Mouse (Mus musculus): ENCODE measurements around the gene Galnt18.

The Galnt18 gene

DNA sequence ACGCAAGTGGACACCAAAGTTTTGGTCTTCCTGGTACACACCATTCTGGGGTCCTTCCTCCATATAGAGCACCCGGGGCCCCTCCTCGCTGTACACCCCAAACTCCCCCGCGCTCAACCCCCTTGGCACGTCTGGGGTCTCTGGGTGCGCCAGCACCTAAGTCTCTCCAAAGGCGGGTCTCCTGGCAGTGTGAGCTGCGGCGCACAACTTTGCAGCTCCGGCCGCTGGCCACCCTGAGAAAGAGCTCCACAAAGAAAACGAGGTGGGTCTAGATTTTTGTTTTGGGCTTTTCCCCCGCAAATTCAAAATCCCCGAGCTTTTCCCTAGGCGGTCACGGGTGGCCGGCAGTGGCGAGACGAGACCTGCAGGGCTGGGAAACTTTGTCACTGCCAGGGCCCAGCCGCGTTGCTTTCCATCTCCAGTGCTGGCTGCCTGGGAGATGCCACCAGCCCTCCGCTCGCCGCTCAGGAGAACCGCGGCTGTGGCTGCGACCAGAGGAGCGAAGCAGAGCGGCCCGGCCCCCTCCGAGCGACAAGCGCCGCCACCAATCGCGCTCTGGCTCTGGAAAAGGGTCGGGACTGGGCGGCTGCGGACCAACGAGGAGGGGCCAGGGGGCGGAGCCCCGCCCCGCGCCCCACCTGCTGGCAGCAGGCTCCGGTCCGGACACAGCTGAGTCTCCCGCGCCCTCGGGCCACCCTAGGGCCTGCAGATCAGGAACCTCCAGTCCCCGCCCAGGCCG lies at the start of gene Galnt18:
Galnt18 (minus strand) TSS at position 474 of the 739 bp plus-strand sequence.
- peak; percentile 98 for DNase-seq

DNA sequence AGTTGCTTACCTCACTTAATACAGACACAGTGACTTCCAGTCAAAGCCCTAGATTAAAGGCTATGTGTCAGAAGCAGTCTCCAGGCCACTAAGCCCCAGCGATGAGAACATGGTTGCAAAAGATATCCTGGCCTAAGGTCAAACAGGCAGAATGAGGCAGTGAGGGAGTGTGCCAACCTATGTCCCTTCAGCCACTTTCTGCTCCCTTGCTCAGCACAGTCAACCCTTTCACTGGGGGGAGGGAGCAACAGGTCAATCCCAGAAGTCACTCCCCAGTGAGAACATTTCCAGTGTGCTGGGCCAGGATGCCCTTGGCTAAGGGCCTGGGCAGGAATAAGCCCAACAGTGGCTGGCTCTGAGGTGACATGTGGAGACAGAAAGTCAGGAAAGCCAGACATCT lies 47.6 kb upstream of the Galnt18 start:
- no peak for DNase-seq

DNA sequence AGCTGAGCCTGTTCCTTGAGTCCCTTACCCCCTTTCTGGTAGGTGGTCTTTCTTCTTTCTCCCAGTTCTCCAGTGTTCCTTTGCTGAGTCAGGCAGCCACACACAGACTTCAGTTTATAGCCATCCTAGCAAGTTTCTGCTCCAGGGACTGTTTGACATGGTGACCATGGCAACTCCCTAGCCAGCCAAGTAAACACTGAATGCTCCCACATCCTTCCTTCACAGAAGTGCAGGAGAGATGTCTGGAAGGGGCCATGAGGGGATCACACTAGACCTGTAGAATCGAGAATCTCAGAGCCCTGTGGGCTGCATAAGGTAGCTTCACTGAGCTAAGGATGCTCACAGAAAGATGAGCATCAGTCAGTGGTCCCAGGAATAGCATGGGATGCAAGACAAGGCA lies 33.3 kb upstream of the Galnt18 start:
- peak; percentile 10 for DNase-seq

DNA sequence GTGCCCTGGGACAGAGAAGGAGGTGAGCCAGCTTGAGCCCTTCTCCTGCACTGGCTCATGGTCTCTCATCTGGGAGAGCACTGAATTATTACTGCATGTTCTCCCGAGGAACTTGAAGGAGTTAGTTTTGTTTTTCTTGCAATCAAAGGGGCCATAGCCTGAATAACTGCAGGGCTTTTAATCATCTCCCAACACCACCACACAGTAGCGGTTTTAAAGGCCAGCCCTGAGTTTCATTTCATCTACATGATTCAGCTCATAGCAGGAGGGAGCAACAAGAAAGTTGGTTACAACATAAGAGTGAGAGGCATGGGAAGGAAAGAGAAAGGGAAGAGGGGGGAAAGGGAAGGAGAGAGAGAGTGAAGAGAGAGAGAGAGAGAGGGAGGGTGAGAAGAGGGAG lies 31.3 kb upstream of the Galnt18 start:
- no peak for DNase-seq

DNA sequence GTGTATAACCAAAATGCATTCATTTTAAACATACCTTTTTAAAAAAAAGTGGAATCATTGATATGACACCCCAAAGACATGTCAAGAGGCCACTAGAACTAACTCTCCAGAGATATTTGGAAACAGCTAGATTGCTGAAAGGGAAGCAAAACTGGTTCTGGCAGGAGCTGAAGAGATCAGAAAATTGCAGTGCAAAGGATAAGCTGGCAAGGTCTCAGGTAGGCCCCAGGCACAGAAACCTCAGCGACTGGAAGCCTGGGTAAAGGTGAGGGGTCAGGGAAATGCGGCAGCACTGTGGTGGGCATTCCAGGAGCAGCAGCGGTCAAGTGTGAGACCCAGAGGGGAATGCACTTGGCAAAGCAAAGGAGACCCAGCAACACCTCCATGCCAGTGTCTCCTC lies 30.0 kb upstream of the Galnt18 start:
- DNase-seq = no peak

DNA sequence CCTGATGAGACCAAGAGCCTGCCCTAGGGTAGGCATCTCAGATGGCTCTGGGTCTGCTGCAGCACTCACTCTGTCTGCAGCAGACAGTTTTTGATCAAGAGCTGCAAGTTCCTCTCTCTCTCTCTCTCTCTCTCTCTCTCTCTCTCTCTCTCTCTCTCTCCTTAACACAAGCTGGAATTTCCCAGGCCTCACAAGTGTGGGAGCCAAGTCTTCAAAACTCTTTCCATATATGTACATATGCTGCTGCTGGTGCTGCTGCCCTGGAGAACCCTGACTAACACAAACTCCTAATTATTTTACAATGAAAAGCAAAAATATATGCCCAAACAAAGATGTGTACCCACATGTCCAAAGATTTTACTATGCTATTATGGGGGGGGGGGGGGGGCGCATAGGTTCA lies 26.3 kb upstream of the Galnt18 start:
- DNase-seq = no peak

DNA sequence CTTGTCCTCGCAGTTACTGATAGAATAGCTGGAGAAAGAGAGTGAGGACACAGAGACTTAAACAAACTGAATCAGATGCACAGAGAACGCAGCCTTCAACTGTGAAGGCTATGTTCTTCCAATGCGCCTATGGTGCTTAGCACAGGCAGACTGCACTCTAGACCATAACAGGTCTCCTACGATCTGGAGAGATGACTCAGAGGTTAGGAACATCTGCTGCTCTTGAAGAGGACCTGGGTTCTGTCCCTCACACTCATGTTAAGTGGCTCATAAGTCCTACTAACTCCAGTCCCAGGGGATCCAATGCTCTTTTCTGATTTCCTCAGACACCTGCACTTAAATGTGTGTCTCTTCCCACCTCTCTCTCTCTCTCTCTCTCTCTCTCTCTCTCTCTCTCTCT lies 24.9 kb upstream of the Galnt18 start:
- DNase-seq = no peak

DNA sequence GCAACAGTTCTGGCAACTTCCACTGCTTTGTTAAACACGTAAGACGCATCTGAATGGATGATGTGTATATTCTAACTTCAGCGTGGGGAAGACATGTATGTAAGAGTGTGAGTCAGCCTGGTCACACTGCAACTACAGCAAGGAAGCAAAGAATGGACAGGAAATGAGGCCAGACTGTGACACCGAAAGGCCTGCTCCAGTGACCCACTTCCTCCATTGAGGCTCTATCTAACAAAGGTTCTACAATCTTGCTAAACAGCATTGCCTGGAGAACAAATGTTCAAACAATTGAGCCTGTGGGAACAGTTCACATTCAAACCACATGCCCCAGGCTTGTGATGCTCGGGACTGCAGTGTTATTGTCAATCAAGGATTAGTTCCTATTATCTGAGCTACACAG lies 21.0 kb upstream of the Galnt18 start:
- DNase-seq = no peak

DNA sequence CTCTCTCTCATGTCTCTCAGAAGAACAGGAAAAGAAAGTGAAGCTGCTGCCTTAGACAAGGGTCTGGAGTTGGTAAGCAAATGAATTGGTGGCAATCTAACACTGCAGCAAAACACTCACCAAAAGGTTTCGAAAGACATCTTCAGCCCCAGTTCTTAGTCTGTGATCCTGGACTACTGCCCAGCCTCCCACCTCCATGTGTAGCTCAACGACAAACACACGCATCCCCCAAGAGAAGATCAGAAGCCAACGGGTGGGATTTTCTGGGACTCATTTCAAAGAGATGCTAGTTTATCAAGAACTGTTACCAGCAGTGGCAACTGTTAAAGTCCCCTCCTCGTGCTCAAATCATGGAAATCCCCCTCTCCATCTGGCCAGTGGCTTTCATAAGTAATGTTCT lies 20.3 kb upstream of the Galnt18 start:
- no peak for DNase-seq

DNA sequence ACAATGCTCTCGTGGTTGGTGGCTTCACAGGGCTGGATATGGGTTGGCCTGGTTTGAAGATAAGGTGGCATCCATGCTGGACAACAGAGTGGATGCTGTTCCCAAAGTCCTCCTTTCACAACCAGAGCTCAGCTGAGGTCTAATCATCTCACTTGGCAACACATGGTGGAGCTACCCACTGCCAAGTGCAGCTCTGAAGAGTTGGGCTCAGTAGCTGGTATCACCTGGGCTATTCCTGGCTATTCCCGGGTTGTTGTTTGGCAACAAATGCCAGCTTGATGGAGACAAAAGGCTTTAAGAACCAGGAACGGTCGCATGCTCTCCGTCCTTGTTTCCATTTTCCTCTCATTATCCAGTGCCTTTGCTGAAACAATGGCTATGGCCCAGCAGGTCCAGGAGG lies 19.2 kb upstream of the Galnt18 start:
- no peak for DNase-seq

DNA sequence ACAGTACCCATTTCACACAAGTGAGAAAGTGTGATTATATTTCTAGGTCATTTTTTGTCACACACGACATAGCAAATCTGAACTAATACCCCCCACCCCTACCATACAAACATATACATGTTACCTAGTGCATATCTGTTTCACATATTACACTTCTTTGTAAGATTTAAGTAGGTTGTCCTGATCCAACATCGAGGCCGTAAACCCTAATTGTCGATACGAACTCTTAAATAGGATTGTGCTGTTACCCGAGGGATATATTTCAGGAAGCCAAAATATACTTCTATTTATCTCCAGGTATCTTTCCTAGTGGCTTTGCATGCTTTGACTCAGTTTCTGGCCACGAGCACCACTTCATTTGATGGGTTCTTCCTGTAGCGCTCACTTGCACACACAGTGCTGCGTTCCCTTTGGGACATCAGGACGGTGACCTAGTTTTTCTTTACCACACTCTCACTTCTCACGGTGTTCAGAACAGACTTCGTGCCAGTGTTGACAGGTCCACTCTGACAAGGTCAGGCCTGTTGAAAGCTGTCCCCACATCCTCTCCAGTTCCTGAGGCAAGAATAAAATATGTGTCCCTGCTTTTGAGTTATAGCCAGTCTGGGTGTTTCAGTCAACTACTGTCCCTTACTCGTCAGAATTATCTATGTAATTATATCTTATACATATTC lies 17.7 kb upstream of the Galnt18 start:
- no peak for DNase-seq

DNA sequence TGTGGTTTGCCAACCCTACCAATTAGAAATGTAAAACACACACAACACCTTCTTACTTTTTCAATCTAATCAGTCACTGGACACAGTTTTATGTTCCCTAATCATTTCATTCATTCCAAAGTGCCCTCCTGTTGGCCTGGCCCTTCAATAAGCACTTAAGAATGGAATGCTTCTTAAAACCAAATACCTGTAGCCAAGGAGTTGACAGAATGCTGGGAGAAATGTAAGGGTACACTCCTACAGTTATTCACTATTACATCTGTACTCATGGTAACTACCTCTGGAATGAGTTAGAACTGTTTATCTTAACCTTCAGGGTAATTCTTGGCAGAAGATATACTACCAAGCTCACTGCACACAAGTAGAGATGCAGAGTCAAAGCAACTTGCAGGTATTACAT lies 15.3 kb upstream of the Galnt18 start:
- no peak for DNase-seq

DNA sequence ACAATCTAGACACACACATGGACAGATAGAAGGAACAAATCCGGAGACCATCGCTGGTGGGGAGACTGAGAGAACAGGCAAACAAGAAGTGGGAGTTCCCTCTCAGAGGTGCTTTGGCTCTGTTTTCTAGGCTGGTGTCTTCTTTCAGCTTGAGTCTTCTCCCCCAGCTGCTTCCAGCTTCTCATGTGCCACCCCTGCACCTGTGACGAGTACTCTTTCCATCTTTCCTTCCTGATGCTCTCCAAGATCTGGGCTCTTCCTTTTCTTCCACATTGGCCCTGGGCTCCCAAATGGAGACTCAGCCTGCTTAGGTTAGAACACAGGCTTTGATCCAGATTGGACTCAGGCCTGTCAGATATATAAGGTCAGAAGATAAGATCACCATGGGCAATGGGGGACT lies 12.4 kb upstream of the Galnt18 start:
- DNase-seq = no peak

DNA sequence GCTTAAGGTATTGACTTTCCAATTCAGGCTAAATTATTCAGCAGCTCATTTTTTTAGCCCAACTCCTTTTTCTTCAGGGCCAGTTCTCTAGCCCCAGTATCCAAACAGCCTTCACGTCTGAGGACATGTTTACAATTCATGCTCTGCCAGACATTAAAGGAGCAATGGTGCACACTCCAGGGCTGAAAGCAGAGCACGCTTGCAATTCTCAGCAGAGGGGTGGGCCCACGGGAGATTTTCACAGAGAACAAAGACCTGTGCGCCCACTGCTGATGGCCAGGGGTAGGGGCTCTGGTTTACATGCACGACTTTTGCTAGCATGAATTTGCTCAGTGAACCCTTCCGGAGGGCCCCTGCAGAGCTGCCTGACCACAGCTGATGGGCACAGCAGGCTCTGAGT lies 11.6 kb upstream of the Galnt18 start:
- DNase-seq = no peak

DNA sequence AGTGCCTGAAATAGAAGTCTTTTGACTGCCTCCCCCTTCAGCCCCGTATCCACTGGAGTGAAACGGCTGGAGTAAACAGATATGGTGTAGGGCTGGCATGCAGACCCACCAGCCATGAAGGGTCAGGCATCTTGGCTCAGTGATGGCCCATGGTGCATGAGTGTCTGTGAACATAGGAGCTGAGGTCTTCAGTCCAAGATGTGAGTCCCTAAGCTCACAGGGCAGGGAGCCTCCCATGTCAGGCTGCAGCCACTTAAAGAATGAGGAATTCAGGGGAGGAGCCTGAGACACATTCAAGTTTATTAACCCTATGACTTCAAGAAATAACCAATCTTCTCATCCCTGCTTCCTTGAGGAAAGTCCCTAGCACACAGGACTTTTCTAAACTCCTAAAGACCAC lies 8.1 kb upstream of the Galnt18 start:
- DNase-seq = no peak

DNA sequence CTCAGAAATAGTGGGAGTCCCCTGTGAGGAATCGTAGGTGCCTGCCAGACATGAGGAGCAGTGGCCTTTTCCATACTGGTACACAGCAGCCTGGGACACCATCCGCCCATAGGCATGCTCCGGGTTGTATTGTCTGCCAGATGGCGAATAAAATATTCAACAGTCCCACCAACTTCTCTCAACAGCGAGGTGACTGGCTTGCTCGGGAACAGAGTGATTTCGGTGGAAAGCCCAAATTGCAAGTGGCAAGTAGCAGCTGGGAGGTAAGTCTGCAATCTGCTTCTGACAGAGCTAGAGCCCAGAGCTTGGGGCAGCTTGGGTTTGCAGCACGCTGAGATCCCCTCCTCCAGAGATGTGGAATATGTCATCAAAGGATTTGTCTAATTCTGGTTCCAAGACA lies 5.7 kb upstream of the Galnt18 start:
- DNase-seq = no peak

DNA sequence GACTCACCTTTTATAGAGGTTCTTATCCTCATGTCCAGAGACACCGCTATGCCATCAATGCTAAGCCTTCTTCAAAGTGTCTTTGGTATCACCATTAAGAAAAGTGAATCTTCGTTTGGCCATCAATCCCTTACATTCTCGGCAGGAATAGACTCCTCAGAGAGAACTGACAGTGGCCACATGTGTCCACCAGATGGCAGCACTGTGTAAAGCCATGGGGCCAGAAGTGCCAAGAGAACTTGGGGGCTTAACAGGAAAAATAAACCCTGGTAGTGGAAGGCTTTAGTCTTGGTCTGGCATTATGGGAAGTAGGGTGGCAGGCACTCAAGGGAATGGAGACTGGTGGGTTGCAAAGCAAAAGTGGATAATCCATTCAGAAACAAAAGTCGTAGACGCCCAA lies 2.3 kb upstream of the Galnt18 start:
- DNase-seq = peak; percentile 75

DNA sequence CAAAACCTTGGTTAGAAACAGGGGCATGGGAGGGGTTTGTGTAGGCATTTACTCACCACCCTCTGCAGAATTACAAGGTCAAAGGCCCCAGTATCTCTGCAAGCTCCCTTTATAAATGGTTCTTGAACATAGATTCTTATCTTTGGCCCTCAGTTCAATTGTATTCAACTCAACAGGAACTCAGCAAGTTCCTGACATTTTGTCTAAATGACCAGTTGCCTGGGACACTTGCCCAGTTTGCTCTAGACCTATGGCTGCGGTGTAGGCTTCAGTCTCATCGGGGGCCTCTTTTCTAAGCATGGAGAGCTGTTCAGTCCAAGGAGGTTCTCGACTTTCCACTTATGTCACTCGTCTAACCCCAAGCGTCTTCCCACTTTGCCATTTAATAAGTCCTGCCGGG lies 1.5 kb upstream of the Galnt18 start:
- DNase-seq = peak; percentile 58

DNA sequence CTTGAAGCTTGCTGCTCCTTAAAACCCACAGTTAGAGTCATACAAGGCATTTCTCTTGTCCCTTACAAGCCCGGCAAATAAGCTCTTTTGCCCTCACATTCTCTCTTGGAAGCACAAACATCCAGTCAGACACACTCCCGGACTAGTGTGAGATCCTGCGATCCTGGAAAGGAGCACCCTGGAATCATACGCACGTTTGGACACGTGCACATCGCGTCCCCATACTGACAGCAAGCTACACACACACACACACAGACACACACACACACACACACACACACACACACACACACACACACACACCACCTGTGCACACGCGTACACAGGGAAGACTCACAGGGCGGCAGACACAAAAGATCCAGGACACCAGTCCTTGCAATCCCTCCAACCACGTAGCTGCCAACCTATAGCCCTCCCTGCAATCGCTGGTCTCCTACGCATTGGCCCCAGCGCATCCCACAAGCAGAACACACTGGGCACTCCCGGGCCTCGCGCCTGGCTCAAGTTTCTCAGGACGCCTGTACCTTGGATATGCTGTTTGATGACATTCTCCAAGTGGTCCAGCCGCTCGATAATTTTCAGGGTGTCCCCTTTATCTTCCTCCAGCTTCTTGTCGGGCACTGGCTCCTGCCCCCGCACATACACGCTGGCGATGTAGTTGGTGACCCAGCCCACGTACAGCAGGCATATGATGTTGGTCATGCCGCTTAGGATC lies 831 bp downstream of the Galnt18 start:
- peak; percentile 25 for DNase-seq

DNA sequence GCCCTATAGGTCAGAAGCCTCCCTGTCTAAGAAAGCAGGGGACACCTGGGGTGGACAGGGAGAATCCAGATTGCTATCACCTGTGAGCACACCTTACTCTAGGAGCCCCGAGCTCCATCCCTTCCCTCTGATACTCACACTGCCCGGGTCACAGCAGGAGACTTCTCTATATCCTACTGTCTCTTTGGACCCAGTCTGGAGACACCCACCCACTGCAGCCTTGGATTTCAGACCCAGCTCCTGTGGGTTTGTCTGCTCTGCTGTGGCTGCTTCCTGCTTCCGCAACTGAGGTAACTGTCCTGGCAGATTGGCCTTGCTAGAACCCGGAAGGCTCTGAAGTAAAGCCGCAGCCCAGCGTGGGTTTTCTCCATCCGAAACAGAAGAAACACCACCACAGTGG lies 1.6 kb downstream of the Galnt18 start:
- DNase-seq = peak; percentile 35

DNA sequence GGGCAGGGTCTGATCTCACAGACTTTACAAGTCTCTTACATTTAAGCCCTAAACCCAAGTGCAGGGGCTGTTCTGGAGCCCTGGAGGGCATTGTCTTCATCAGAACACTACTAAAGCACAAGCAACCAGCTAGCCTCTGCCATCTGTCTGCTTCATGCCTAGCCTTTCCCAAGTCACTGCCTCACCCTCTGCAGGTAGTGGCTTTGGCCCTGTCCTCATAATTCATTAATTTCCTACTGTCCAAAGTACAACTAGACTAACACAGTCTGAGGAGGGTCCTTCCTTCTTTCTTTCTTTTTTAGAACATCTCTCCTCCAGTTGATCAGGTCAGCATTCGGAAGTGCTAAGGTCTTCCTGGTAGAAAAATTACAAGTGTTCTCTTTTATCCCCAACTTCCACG lies 2.6 kb downstream of the Galnt18 start:
- peak; percentile 43 for DNase-seq

DNA sequence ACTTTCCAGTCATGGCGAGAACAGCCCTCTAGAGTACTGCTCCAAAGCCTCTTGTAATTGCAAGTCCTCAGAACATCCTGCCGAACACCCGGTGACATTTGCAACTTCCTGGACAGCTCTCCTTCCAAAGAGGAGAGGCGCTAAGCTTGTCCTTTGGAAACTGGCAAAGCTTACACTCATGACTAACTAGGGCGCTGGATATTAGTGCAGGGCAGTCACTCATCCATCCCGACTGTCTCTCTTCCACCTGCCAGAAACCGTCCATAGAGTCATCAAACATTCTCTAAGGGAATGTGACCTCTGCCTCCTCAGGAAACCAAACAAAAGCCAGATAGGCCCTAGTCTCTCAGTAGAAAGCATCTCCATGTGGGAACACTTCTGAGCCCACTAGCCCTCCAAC lies 3.6 kb downstream of the Galnt18 start:
- DNase-seq = peak; percentile 71

DNA sequence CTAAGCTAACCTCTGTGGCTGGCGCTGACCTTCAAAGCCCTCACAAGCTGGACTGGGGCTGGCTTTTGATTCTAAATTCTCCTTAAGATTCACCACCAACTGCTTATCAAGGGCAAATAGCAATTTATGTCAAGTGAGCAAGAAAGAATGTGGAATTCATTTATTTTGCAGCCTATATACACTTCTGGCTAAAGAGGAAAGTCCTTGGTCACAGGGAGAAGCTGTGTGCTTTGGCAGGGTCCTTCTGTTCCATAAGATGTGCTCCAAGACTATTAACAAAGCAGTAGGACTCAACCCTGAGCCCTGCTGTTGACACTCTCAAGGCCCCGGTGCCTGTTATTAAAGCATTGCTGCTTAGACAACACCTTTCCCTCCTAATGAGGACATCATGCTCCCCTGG lies 7.4 kb downstream of the Galnt18 start:
- DNase-seq = no peak

DNA sequence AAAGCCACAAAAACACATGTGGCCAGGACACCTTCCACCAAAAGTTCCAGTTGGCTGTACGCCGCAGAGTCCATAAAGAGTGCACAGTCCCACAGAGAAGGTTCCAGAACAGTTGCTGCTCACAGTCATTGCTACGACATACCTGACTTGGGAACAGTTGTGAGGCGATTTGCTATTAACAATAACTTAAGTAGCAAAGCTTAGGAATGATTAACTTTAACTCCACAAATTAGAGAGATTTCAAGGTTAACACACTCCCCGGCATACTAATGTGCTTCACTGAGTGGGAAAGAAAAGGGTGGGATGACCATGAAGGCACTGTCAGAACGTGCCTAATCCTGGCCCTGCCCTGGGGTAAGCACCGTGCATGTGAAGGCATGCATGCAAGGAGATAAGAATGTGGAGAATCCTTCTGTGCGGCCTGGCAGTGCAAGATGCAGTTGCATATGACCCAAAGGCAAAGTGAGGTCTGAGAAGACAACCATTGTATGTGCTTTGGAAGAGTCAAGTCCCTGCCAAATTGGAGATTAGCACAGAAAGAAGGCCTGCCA lies 8.5 kb downstream of the Galnt18 start:
- DNase-seq = peak; percentile 80
